Mouse (Mus musculus) kidney, embryonic 16.5 days (tissue): ENCODE results near the gene Btbd35f28. TPM values are rescaled to one million over a fixed set of nuclear protein-coding genes. Genes with fewer than 3 reads are reported as not detected.
"Not testable (repeated sequence)": the region's sequence is repeated elsewhere in the genome, so short reads cannot be mapped to it uniquely, and the experiment has no call there.

ENCODE experiments used
- ATAC-seq: fragments of 200-750 bp; cut with Nextera tagmentation; 2 replicates; pipeline ENCODE4 v1.8.0; 2017; ENCODE audit warnings: moderate TSS enrichment; ENCODE audit not compliant: low FRiP score, low TSS enrichment
- H3K27ac ChIP-seq: fragments of 300-500 bp; sonication (generic); 2 replicates; pipeline ENCODE4 v1.5.1; 2014; ENCODE audit warnings: low read length
- H3K27me3 ChIP-seq: fragments of 300-500 bp; sonication (generic); 2 replicates; pipeline ENCODE4 v1.6.1; 2014; ENCODE audit warnings: low read length, control low read depth, mixed read lengths; ENCODE audit not compliant: insufficient read depth
- H3K36me3 ChIP-seq: fragments of 300-500 bp; sonication (generic); 2 replicates; pipeline ENCODE4 v1.6.1; 2014; ENCODE audit warnings: low read length, control low read depth, mixed read lengths; ENCODE audit not compliant: insufficient read depth
- H3K4me1 ChIP-seq: fragments of 300-500 bp; sonication (generic); 2 replicates; pipeline ENCODE4 v1.6.1; 2014; ENCODE audit warnings: low read length, control low read depth, mixed read lengths; ENCODE audit not compliant: insufficient read depth
- H3K4me2 ChIP-seq: fragments of 300-500 bp; sonication (generic); replicated peaks from 2 replicates; pipeline ENCODE4 v1.6.1; 2014; ENCODE audit warnings: low read depth, low read length
- H3K4me3 ChIP-seq: fragments of 300-500 bp; sonication (generic); 2 replicates; pipeline ENCODE4 v1.5.1; 2014; ENCODE audit warnings: mild to moderate bottlenecking, low read length
- H3K9ac ChIP-seq: fragments of 300-500 bp; sonication (generic); replicated peaks from 2 replicates; pipeline ENCODE4 v1.6.1; 2014; ENCODE audit warnings: low read length
- H3K9me3 ChIP-seq: fragments of 300-500 bp; sonication (generic); 2 replicates; pipeline ENCODE4 v1.6.1; 2016; ENCODE audit warnings: low read length, control low read depth
- WGBS: fragments of 180-500 bp; shearing (Covaris S2); extraction: QIAGEN DNeasy Blood & Tissue Kit; methylation state at CpG from one replicate; pipeline ENCODE4 v1.1.7; 2014; 5-methylcytosine and 5-hydroxymethylcytosine counted together
- polyA plus RNA-seq: library from polyadenylated mRNA; unstranded; fragments of >200 nt; fragmentation: Nextera tagmentation; extraction: Ambion mirVana; gene quantifications from 2 replicates; pipeline ENCODE4 v1.2.1, GENCODE M21; 2015

Btbd35f28 gene
- polyA plus RNA-seq, result not detected in 2 replicates

- not testable (repeated sequence) for H3K4me3 ChIP-seq, H3K9me3 ChIP-seq, H3K4me1 ChIP-seq, H3K9ac ChIP-seq, H3K27ac ChIP-seq, ATAC-seq, H3K4me2 ChIP-seq, H3K27me3 ChIP-seq, H3K36me3 ChIP-seq
- WGBS, result no CpG with 5 or more reads among the region's 2 CpGs
These were observed at the start of gene Btbd35f28 for GRCm38 (mm10) chrX:4196276-4196675. Gene Btbd35f28, plus strand, starts transcription at chrX:4196576.

Other genes starting within 250 kb of the Btbd35f28 start
- not detected in 2 replicates for gene Btbd35f16, start 239.6 kb upstream of the Btbd35f28 start, polyA plus RNA-seq
- not detected in 2 replicates for gene Btbd35f3, start 158.9 kb upstream of the Btbd35f28 start, polyA plus RNA-seq
- not detected in 2 replicates for gene Btbd35f20, start 94.7 kb downstream of the Btbd35f28 start, polyA plus RNA-seq
- not detected in 2 replicates for gene Btbd35f17, start 174.1 kb downstream of the Btbd35f28 start, polyA plus RNA-seq